Mouse (Mus musculus): ENCODE measurements around the gene Barhl1. TPM values are rescaled to one million over a fixed set of nuclear protein-coding genes. Genes with fewer than 3 reads are reported as not detected.

The Barhl1 gene
- 25.3 and 45.9 TPM in 2 replicates for polyA plus RNA-seq (2012; rRNA removed)

GRCm38 (mm10) chr2:28916513-28916865 lies at the start of gene Barhl1:
Gene Barhl1, minus strand, starts transcription at chr2:28916668.
- DNase-seq (ENCODE audit: low read depth), result peak; percentile 56
- TF ChIP-seq CTCF (IDR thresholded peaks at IDR 0.05; ENCODE audit: borderline replicate concordance, extremely low read depth, insufficient read depth, insufficient read length) (no peak), POLR2A (IDR thresholded peaks at IDR 0.05; ENCODE audit: borderline replicate concordance, extremely low read depth, insufficient read depth, insufficient read length, poor library complexity, severe bottlenecking) (no peak)

GRCm38 (mm10) chr2:28963565-28963964 lies 47.1 kb upstream of the Barhl1 start:
- no peak for TF ChIP-seq POLR2A (IDR thresholded peaks at IDR 0.05; ENCODE audit: borderline replicate concordance, extremely low read depth, insufficient read depth, insufficient read length, poor library complexity, severe bottlenecking)
- no peak for TF ChIP-seq CTCF (IDR thresholded peaks at IDR 0.05; ENCODE audit: borderline replicate concordance, extremely low read depth, insufficient read depth, insufficient read length)

DNA sequence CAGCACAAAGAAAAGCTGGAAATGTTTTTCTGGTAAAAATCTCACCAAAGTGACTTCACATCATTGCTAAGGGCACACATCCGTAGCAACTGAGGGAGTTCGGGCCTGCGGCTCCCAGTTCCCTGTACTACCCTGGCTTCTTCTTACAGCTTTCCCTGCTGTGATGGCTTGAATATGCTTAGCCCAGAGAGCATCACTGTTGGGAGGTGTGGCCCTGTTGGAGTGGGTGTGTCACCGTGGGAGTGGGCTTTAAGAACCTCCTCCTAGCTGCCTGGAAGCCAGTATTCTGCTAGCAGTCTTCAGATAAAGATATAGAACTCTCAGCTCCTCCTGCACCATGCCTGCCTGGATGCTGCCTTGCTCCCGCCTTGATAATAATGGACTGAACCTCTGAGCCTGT lies 45.2 kb upstream of the Barhl1 start:
- no peak for TF ChIP-seq POLR2A (IDR thresholded peaks at IDR 0.05; ENCODE audit: borderline replicate concordance, extremely low read depth, insufficient read depth, insufficient read length, poor library complexity, severe bottlenecking)
- no peak for TF ChIP-seq CTCF (IDR thresholded peaks at IDR 0.05; ENCODE audit: borderline replicate concordance, extremely low read depth, insufficient read depth, insufficient read length)
- no peak for DNase-seq (ENCODE audit: low read depth)

More at GRCm38 (mm10) chr2:28963565-28963964, 47.1 kb upstream of the Barhl1 start:
- DNase-seq (ENCODE audit: low read depth), result no peak

DNA sequence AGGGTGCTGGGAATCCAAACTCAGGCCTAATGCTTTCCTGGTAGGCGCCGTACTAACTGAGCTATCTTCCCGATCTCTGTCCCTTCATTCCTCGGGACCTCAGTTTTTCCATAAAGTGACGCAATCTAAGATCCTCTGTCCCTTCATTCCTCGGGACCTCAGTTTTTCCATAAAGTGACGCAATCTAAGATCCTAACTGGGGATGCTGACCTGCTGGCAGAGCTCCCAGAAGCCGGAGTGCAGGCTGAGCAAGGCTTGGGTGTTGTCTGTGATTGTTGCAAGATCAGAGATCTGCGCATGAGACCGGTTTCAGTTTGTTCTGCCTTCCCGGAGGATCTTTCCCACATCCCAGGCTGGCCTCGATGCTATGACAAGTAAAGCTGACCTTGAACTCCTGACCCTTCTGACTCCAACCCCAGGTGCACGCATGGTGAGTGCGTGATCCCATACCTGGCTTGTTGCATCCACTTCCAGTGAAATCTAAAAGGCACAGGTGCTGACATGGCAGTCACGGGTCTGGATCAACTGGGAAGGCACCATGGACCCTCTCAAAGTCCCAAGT lies 44.6 kb upstream of the Barhl1 start:
- TF ChIP-seq POLR2A (IDR thresholded peaks at IDR 0.05; ENCODE audit: borderline replicate concordance, extremely low read depth, insufficient read depth, insufficient read length, poor library complexity, severe bottlenecking) (no peak), CTCF (IDR thresholded peaks at IDR 0.05; ENCODE audit: borderline replicate concordance, extremely low read depth, insufficient read depth, insufficient read length) (no peak)

DNA sequence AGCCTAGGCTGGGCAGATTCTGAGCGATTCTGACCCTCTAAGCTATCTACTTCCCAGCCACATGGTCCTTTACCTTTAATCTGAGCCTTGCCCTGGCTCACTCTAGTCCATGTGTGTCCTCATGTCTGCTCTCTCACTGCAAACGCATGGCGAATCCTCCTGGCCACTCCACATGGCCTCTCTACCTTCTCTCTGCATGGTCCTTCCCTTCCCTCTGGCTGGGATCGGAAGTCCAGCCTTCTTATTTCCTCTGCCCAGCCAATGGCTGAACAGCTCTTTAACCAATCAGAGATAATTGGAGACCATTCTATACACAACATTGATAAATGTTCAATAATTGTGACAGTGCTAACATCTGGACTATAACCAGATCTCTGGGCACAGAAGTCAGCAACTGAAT lies 40.4 kb upstream of the Barhl1 start:
- no peak for TF ChIP-seq CTCF (IDR thresholded peaks at IDR 0.05; ENCODE audit: borderline replicate concordance, extremely low read depth, insufficient read depth, insufficient read length)
- TF ChIP-seq POLR2A (IDR thresholded peaks at IDR 0.05; ENCODE audit: borderline replicate concordance, extremely low read depth, insufficient read depth, insufficient read length, poor library complexity, severe bottlenecking), result no peak

More for the DNA sequence above, 44.6 kb upstream of the Barhl1 start:
- DNase-seq (ENCODE audit: low read depth), result no peak

DNA sequence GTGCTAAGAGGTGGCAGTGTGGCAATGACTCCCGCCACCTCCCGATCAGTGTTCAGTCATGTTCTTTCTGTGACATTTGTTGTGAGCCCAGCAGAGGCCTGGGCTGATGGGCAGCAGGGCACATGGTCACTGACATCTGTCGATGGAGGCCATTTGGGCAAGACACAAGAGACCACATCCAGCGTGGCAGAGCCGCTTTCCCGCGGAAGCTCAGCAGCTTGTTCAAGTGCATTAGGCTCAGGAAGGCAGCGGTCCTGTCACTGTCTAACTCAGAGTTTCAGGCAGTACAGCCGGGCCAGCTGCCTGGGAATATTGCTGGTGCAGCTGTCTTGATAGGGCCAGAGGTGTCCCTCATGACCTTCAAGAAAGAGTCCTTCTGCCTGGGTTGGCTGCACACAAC lies 38.1 kb upstream of the Barhl1 start:
- DNase-seq (ENCODE audit: low read depth), result peak; percentile 51
- TF ChIP-seq CTCF (IDR thresholded peaks at IDR 0.05; ENCODE audit: borderline replicate concordance, extremely low read depth, insufficient read depth, insufficient read length) (no peak), POLR2A (IDR thresholded peaks at IDR 0.05; ENCODE audit: borderline replicate concordance, extremely low read depth, insufficient read depth, insufficient read length, poor library complexity, severe bottlenecking) (no peak)

More for the DNA sequence above, 40.4 kb upstream of the Barhl1 start:
- DNase-seq (ENCODE audit: low read depth), result no peak

DNA sequence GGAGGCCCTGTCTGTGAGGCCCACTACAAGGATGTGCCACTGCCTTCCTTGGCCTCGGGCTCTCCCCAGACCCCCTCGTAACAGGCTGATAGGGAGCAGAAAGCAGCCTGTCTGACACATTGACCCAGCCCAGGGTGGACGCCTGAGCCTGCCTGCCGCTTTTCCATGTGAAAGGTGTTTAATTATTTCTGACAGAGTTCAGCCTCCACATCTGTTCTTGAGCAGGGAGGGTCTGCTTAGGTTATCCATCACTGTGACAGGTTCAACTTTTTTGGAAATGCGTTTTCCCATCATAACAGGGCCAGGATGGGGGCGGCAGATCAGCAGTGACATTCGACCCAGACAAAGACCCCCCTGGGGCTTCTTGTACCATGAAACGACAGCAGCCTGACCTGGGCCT lies 36.5 kb upstream of the Barhl1 start:
- no peak for DNase-seq (ENCODE audit: low read depth)
- TF ChIP-seq CTCF (IDR thresholded peaks at IDR 0.05; ENCODE audit: borderline replicate concordance, extremely low read depth, insufficient read depth, insufficient read length) (no peak), POLR2A (IDR thresholded peaks at IDR 0.05; ENCODE audit: borderline replicate concordance, extremely low read depth, insufficient read depth, insufficient read length, poor library complexity, severe bottlenecking) (no peak)

DNA sequence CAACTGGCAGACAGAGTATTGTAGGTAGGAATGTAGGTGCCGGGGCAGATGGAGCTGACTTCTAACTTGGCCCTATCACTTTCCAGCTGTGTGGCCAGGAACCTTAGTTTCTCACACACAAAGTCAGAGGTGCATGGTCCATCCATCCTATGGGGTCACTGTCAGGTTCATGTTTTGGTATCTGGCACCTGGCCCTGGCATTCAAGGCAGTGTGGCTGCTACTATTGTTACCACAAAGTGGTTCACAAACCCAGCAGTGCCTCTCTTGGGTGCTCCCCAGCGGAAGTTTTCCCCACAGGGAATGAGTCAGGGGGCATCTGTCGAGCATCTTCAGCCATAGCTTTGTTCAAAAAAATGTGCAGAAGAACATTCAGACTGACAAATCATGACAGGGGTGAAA lies 29.8 kb upstream of the Barhl1 start:
- no peak for DNase-seq (ENCODE audit: low read depth)
- no peak for TF ChIP-seq CTCF (IDR thresholded peaks at IDR 0.05; ENCODE audit: borderline replicate concordance, extremely low read depth, insufficient read depth, insufficient read length)
- no peak for TF ChIP-seq POLR2A (IDR thresholded peaks at IDR 0.05; ENCODE audit: borderline replicate concordance, extremely low read depth, insufficient read depth, insufficient read length, poor library complexity, severe bottlenecking)

DNA sequence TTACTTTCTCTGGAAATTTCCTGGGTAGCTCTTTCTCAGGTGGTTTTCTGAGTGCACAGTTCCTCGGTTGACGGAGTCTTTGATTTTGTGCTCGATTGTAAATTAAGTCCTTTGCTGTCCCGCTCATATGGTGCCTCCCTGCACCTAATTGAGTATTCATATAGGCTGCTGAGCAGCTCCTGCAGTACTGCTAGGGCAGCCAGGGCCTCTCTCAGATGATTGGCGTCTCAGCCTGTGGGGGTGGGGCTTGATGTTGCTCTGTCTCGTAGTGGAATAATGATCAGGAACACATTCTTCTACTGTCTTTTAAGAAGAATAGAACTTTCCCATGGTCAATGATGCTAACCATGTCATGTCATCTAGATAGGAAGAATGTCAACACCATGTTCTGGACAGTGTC lies 28.9 kb upstream of the Barhl1 start:
- TF ChIP-seq CTCF (IDR thresholded peaks at IDR 0.05; ENCODE audit: borderline replicate concordance, extremely low read depth, insufficient read depth, insufficient read length) (no peak), POLR2A (IDR thresholded peaks at IDR 0.05; ENCODE audit: borderline replicate concordance, extremely low read depth, insufficient read depth, insufficient read length, poor library complexity, severe bottlenecking) (no peak)
- peak; percentile 70 for DNase-seq (ENCODE audit: low read depth)

DNA sequence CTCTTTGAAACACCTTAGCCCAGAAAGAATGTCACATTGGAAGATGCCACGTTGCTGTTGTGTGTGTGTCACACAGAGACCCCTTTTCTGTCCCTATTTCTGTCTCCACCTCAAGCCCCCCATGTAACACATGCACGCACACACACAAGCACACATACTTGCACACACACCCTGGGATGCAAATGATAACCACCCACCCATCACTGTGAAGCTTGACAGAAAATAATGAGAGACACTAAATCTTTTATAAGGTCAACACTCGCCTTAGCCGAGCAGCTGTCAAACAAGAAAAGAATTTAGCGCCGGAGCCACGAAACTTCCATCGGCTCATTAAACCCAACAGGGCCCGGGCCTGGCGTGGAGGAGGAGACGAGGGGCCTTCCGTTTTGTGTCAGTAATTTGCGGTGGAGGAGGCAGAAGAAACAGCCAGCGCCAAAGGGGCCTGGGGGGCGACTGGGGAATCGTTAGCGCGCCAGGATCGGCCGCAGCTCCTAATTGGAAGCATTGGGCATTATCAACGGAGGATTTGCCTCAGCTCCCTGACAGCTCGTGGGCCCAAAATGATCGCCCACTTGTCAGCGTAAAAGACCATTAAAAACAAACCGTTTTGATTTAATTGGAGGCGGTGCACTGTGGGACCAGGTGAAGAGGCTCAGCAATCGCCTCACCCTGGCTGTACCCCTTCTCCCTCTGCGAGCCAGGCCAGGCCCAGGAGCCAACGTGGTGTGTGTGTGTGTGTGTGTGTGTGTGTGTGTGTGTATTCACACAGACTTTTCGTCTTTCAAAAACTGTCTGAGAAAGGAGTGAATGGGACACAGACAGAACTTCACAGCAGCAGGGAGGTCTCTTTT lies 27.4 kb upstream of the Barhl1 start:
- TF ChIP-seq CTCF (IDR thresholded peaks at IDR 0.05; ENCODE audit: borderline replicate concordance, extremely low read depth, insufficient read depth, insufficient read length) (no peak), POLR2A (IDR thresholded peaks at IDR 0.05; ENCODE audit: borderline replicate concordance, extremely low read depth, insufficient read depth, insufficient read length, poor library complexity, severe bottlenecking) (no peak)
- peak; percentile 94 for DNase-seq (ENCODE audit: low read depth)

- no peak for DNase-seq (ENCODE audit: low read depth)
- no peak for TF ChIP-seq CTCF (IDR thresholded peaks at IDR 0.05; ENCODE audit: borderline replicate concordance, extremely low read depth, insufficient read depth, insufficient read length)
- TF ChIP-seq POLR2A (IDR thresholded peaks at IDR 0.05; ENCODE audit: borderline replicate concordance, extremely low read depth, insufficient read depth, insufficient read length, poor library complexity, severe bottlenecking), result no peak
Observed at GRCm38 (mm10) chr2:28938997-28939396, 22.5 kb upstream of the Barhl1 start.

DNA sequence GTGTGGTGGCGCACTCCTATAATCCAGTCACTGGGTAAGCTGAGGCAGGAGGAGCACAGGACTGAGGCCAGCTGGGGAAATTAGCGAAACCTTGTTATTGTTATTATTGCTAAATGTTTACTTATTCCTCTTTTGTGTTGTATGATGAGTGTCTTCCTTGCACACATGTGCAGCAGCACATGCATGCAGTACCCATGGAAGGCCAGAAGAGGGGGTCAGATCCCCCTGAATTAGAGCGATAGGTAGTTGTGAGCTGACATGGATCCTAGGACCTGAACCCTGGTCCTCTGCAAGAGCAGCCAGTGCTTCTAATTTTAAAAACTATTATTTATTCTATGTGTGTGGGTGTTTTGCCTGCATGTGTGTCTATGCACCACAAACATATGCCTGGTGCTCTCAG lies 14.1 kb upstream of the Barhl1 start:
- no peak for DNase-seq (ENCODE audit: low read depth)

More for the DNA sequence above, 14.1 kb upstream of the Barhl1 start:
- TF ChIP-seq CTCF (IDR thresholded peaks at IDR 0.05; ENCODE audit: borderline replicate concordance, extremely low read depth, insufficient read depth, insufficient read length) (peak; percentile 34; the same call in 1 of the 2 replicates), POLR2A (IDR thresholded peaks at IDR 0.05; ENCODE audit: borderline replicate concordance, extremely low read depth, insufficient read depth, insufficient read length, poor library complexity, severe bottlenecking) (no peak)
